Mouse (Mus musculus) heart, embryonic 15.5 days (tissue): ENCODE results near the gene Osm. TPM values are rescaled to one million over a fixed set of nuclear protein-coding genes. Genes with fewer than 3 reads are reported as not detected.

Experiments used
- ATAC-seq: fragments of 200-750 bp; cut with Nextera tagmentation; replicated peaks from 2 replicates; pipeline ENCODE4 v1.8.0; 2017; ENCODE audit warnings: low read depth, moderate TSS enrichment; ENCODE audit not compliant: insufficient number of reproducible peaks, insufficient read depth, low FRiP score
- H3K27ac ChIP-seq: fragments of 300-500 bp; sonication (generic); 2 replicates; pipeline ENCODE4 v1.5.1; 2015; ENCODE audit warnings: mild to moderate bottlenecking, inconsistent platforms
- H3K27me3 ChIP-seq: fragments of 300-500 bp; sonication (generic); 2 replicates; pipeline ENCODE4 v1.6.1; 2015; ENCODE audit warnings: inconsistent platforms
- H3K36me3 ChIP-seq: fragments of 300-500 bp; sonication (generic); 2 replicates; pipeline ENCODE4 v1.6.1; 2015; ENCODE audit warnings: mild to moderate bottlenecking, inconsistent platforms
- H3K4me1 ChIP-seq: fragments of 300-500 bp; sonication (generic); replicated peaks from 2 replicates; pipeline ENCODE4 v1.6.1; 2015; ENCODE audit warnings: inconsistent platforms
- H3K4me2 ChIP-seq: fragments of 300-500 bp; sonication (generic); 2 replicates; pipeline ENCODE4 v1.6.1; 2015; ENCODE audit warnings: inconsistent platforms, mild to moderate bottlenecking, moderate library complexity
- H3K4me3 ChIP-seq: fragments of 300-500 bp; sonication (generic); 2 replicates; pipeline ENCODE4 v1.5.1; 2015; ENCODE audit warnings: mild to moderate bottlenecking, inconsistent platforms
- H3K9ac ChIP-seq: fragments of 300-500 bp; sonication (generic); 2 replicates; pipeline ENCODE4 v1.6.1; 2015; ENCODE audit warnings: mild to moderate bottlenecking, inconsistent platforms
- H3K9me3 ChIP-seq: fragments of 300-500 bp; sonication (generic); replicated peaks from 2 replicates; pipeline ENCODE4 v1.6.1; 2016; ENCODE audit warnings: inconsistent platforms
- WGBS: fragments of 180-500 bp; shearing (Covaris S2); methylation state at CpG from one replicate; pipeline ENCODE4 v1.1.7; 2015; ENCODE audit warnings: mixed read lengths; 5-methylcytosine and 5-hydroxymethylcytosine counted together
- polyA plus RNA-seq: library from polyadenylated mRNA; unstranded; fragments of >200 nt; fragmentation: Nextera tagmentation; extraction: Ambion mirVana; gene quantifications from 2 replicates; pipeline ENCODE4 v1.2.1, GENCODE M21; 2015

Gene Osm
- polyA plus RNA-seq, 1 experiment from 2014 or later, result 0.09 TPM

- WGBS, result 49% methylated on average over 7 of the region's 7 CpGs
- no peak overlapping the region for H3K27ac ChIP-seq
- H3K27me3 ChIP-seq, result 0 out of 2 replicates have a peak, but pooled peaks cover 4% of the 10 kb centered on the region
- no peak overlapping the region for H3K9ac ChIP-seq
- ATAC-seq, result no peak
- no peaks in the 10 kb centered on the region for H3K36me3 ChIP-seq
- H3K9me3 ChIP-seq, result no peaks in the 10 kb centered on the region
- no peak overlapping the region for H3K4me2 ChIP-seq
- H3K4me1 ChIP-seq, result peaks cover 4% of the 10 kb centered on the region; the same call in 1 of the 2 replicates
- H3K4me3 ChIP-seq, result no peak overlapping the region
Observed at GRCm38 (mm10) chr11:4240151-4240550, 3.9 kb downstream of the Osm start.

- H3K27ac ChIP-seq, result no peak overlapping the region
- H3K4me2 ChIP-seq, result no peak overlapping the region
- H3K4me3 ChIP-seq, result no peak overlapping the region
- H3K9me3 ChIP-seq, result no peaks in the 10 kb centered on the region
- 0 out of 2 replicates have a peak, but pooled peaks cover 4% of the 10 kb centered on the region for H3K27me3 ChIP-seq
- no peaks in the 10 kb centered on the region for H3K36me3 ChIP-seq
- no peak overlapping the region for H3K9ac ChIP-seq
- no peak for ATAC-seq
- 73% methylated on average over 4 of the region's 4 CpGs for WGBS
- peaks cover 3% of the 10 kb centered on the region; the same call in 1 of the 2 replicates for H3K4me1 ChIP-seq
Observed at GRCm38 (mm10) chr11:4241180-4241579, 5.0 kb downstream of the Osm start.

- Histone ChIP-seq H3K4me3 (no peak overlapping the region), H3K9me3 (no peaks in the 10 kb centered on the region), H3K36me3 (no peaks in the 10 kb centered on the region), H3K27me3 (no peaks in the 10 kb centered on the region), H3K4me2 (no peak overlapping the region), H3K4me1 (no peaks in the 10 kb centered on the region), H3K27ac (no peak overlapping the region), H3K9ac (no peak overlapping the region)
- 61% methylated on average over 6 of the region's 6 CpGs for WGBS
- ATAC-seq, result no peak
Observed at GRCm38 (mm10) chr11:4246126-4246525, 9.9 kb downstream of the Osm start.

- 62% methylated on average over 4 of the region's 4 CpGs for WGBS
Observed at GRCm38 (mm10) chr11:4246623-4247022, 10.4 kb downstream of the Osm start.

GRCm38 (mm10) chr11:4247201-4247959, 11.2 kb downstream of the Osm start:
- H3K4me3 ChIP-seq, result no peak overlapping the region
- H3K27me3 ChIP-seq, result no peaks in the 10 kb centered on the region
- H3K36me3 ChIP-seq, result no peaks in the 10 kb centered on the region
- H3K27ac ChIP-seq, result no peak overlapping the region
- ATAC-seq, result no peak
- 70% methylated on average over 14 of the region's 14 CpGs for WGBS
- H3K4me1 ChIP-seq, result no peaks in the 10 kb centered on the region
- no peaks in the 10 kb centered on the region for H3K9me3 ChIP-seq
- no peak overlapping the region for H3K9ac ChIP-seq
- no peak overlapping the region for H3K4me2 ChIP-seq

More at GRCm38 (mm10) chr11:4246623-4247022, 10.4 kb downstream of the Osm start:
- ATAC-seq, result no peak
- no peaks in the 10 kb centered on the region for H3K27me3 ChIP-seq
- no peaks in the 10 kb centered on the region for H3K9me3 ChIP-seq
- no peaks in the 10 kb centered on the region for H3K36me3 ChIP-seq
- H3K4me1 ChIP-seq, result no peaks in the 10 kb centered on the region
- no peak overlapping the region for H3K27ac ChIP-seq
- H3K4me2 ChIP-seq, result no peak overlapping the region
- no peak overlapping the region for H3K9ac ChIP-seq
- H3K4me3 ChIP-seq, result no peak overlapping the region

GRCm38 (mm10) chr11:4249151-4249550, 12.9 kb downstream of the Osm start:
- H3K36me3 ChIP-seq, result no peaks in the 10 kb centered on the region
- H3K4me2 ChIP-seq, result no peak overlapping the region
- no peak overlapping the region for H3K4me3 ChIP-seq
- no peaks in the 10 kb centered on the region for H3K4me1 ChIP-seq
- no peaks in the 10 kb centered on the region for H3K9me3 ChIP-seq
- H3K9ac ChIP-seq, result no peak overlapping the region
- 88% methylated on average over 3 of the region's 3 CpGs for WGBS
- no peak for ATAC-seq
- no peak overlapping the region for H3K27ac ChIP-seq
- no peaks in the 10 kb centered on the region for H3K27me3 ChIP-seq

GRCm38 (mm10) chr11:4250290-4250689, 14.1 kb downstream of the Osm start:
- no peaks in the 10 kb centered on the region for H3K9me3 ChIP-seq
- WGBS, result 64% methylated on average over 7 of the region's 7 CpGs
- H3K36me3 ChIP-seq, result no peaks in the 10 kb centered on the region
- no peaks in the 10 kb centered on the region for H3K4me1 ChIP-seq
- H3K4me3 ChIP-seq, result no peak overlapping the region
- no peak overlapping the region for H3K4me2 ChIP-seq
- no peak for ATAC-seq
- no peak overlapping the region for H3K27ac ChIP-seq
- H3K27me3 ChIP-seq, result no peaks in the 10 kb centered on the region
- H3K9ac ChIP-seq, result no peak overlapping the region

- Histone ChIP-seq H3K4me2 (no peak overlapping the region), H3K4me1 (no peaks in the 10 kb centered on the region), H3K9me3 (no peaks in the 10 kb centered on the region), H3K9ac (no peak overlapping the region), H3K27ac (no peak overlapping the region), H3K27me3 (no peaks in the 10 kb centered on the region), H3K4me3 (no peak overlapping the region), H3K36me3 (no peaks in the 10 kb centered on the region)
- no peak for ATAC-seq
- 62% methylated on average over 3 of the region's 3 CpGs for WGBS
Observed at GRCm38 (mm10) chr11:4251376-4251775, 15.2 kb downstream of the Osm start.

- Histone ChIP-seq H3K4me1 (no peaks in the 10 kb centered on the region; the same call in 1 of the 2 replicates), H3K9me3 (no peaks in the 10 kb centered on the region), H3K27ac (no peak overlapping the region), H3K9ac (no peak overlapping the region), H3K4me3 (no peak overlapping the region), H3K4me2 (no peak overlapping the region), H3K27me3 (no peaks in the 10 kb centered on the region), H3K36me3 (no peaks in the 10 kb centered on the region)
- WGBS, result 59% methylated on average over 2 of the region's 2 CpGs
- ATAC-seq, result no peak
Observed at GRCm38 (mm10) chr11:4252886-4253285, 16.7 kb downstream of the Osm start.

- no peak within 1 kb of the TSS for H3K4me2 ChIP-seq
- peaks cover 25% of the 10 kb centered on the region for H3K4me1 ChIP-seq
- H3K27me3 ChIP-seq, result no peaks in the 10 kb centered on the region
- no peak for ATAC-seq
- no peak within 1 kb of the TSS for H3K4me3 ChIP-seq
- H3K27ac ChIP-seq, result no peak within 1 kb of the TSS
- WGBS, result 62% methylated on average over 11 of the region's 11 CpGs
- no peak within 1 kb of the TSS for H3K9ac ChIP-seq
- H3K9me3 ChIP-seq, result no peaks in the 10 kb centered on the region
- no peaks in the 10 kb centered on the region for H3K36me3 ChIP-seq
Observed at GRCm38 (mm10) chr11:4256846-4257607, 20.8 kb downstream of the Osm start, which contains the start of gene Lif. Lif (plus strand) TSS chr11:4257557.

GRCm38 (mm10) chr11:4257756-4258155, 21.5 kb downstream of the Osm start:
- no peaks in the 10 kb centered on the region for H3K9me3 ChIP-seq
- no peak overlapping the region for H3K27ac ChIP-seq
- H3K4me3 ChIP-seq, result no peak overlapping the region
- 53% methylated on average over 5 of the region's 5 CpGs for WGBS
- ATAC-seq, result no peak
- peaks cover 33% of the 10 kb centered on the region for H3K4me1 ChIP-seq
- H3K36me3 ChIP-seq, result no peaks in the 10 kb centered on the region
- no peak overlapping the region for H3K9ac ChIP-seq
- no peak overlapping the region for H3K4me2 ChIP-seq
- no peaks in the 10 kb centered on the region for H3K27me3 ChIP-seq
